Mouse (Mus musculus) cerebellum, adult 11-12 months (tissue): ENCODE measurements around the gene Npvf.
"Not testable (repeated sequence)": the region's sequence is repeated elsewhere in the genome, so short reads cannot be mapped to it uniquely, and the experiment has no call there.

Source experiments
- DNase-seq: peaks from one replicate; pipeline ENCODE4 v3.0.0; 2022

Gene Npvf

GRCm38 (mm10) chr6:50626170-50626569, 28.1 kb downstream of the Npvf start:
- not testable (repeated sequence) for DNase-seq

GRCm38 (mm10) chr6:50618273-50618672, 36.0 kb downstream of the Npvf start:
- not testable (repeated sequence) for DNase-seq

GRCm38 (mm10) chr6:50601620-50602019, 52.6 kb downstream of the Npvf start:
- DNase-seq, result no peak
